Mouse (Mus musculus) cerebellum, adult 2 months (tissue): Measurements from ENCODE around the gene Gm7792.
"Not testable (repeated sequence)": the region's sequence is repeated elsewhere in the genome, so short reads cannot be mapped to it uniquely, and the experiment has no call there.

Experiments used
- CTCF ChIP-seq: fragments of 200-500 bp; IDR thresholded peaks from 2 replicates; pipeline ENCODE4 v1.5.1; 2011; ENCODE audit warnings: low read depth, mild to moderate bottlenecking, control low read depth, low read length, moderate library complexity, borderline replicate concordance; ENCODE audit not compliant: insufficient read depth
- POLR2A ChIP-seq: fragments of 200-500 bp; IDR thresholded peaks from 2 replicates; pipeline ENCODE4 v1.6.1; 2011; ENCODE audit warnings: low read length, control low read depth, borderline replicate concordance; ENCODE audit not compliant: insufficient read depth

- not testable (repeated sequence) for TF ChIP-seq CTCF, POLR2A
These were observed at the start of gene Gm7792 for GRCm38 (mm10) chr5:93843476-93843875.
